Mouse (Mus musculus) right cerebral cortex, postnatal 14 days (tissue): ENCODE measurements around the gene Rbm44.

Experiments used
- DNase-seq: peaks from one replicate; pipeline ENCODE4 v3.0.0; 2022

The Rbm44 gene

GRCm38 (mm10) chr1:91144813-91145212, at the start of gene Rbm44:
Gene Rbm44, plus strand, starts transcription at chr1:91145089.
- DNase-seq: no peak

- no peak for DNase-seq
Measured at GRCm38 (mm10) chr1:91095258-91095657, 49.6 kb upstream of the Rbm44 start.

- DNase-seq: no peak
Measured at GRCm38 (mm10) chr1:91095853-91096252, 49.0 kb upstream of the Rbm44 start.

GRCm38 (mm10) chr1:91096490-91096889, 48.4 kb upstream of the Rbm44 start:
- DNase-seq: no peak

GRCm38 (mm10) chr1:91097283-91097834, 47.5 kb upstream of the Rbm44 start:
- DNase-seq: no peak

- peak; percentile 66 for DNase-seq
Measured at GRCm38 (mm10) chr1:91098887-91099286, 46.0 kb upstream of the Rbm44 start.

- no peak for DNase-seq
Measured at GRCm38 (mm10) chr1:91101709-91102440, 43.0 kb upstream of the Rbm44 start.

GRCm38 (mm10) chr1:91103366-91103983, 41.4 kb upstream of the Rbm44 start:
- no peak for DNase-seq

GRCm38 (mm10) chr1:91107548-91107947, 37.3 kb upstream of the Rbm44 start:
- no peak for DNase-seq

GRCm38 (mm10) chr1:91109302-91109701, 35.6 kb upstream of the Rbm44 start:
- DNase-seq: no peak

- no peak for DNase-seq
Measured at GRCm38 (mm10) chr1:91112171-91112570, 32.7 kb upstream of the Rbm44 start.

- no peak for DNase-seq
Measured at GRCm38 (mm10) chr1:91112606-91113005, 32.3 kb upstream of the Rbm44 start.

- no peak for DNase-seq
Measured at GRCm38 (mm10) chr1:91122121-91122520, 22.8 kb upstream of the Rbm44 start.

GRCm38 (mm10) chr1:91123004-91123403, 21.9 kb upstream of the Rbm44 start:
- DNase-seq: no peak

GRCm38 (mm10) chr1:91123466-91123865, 21.4 kb upstream of the Rbm44 start:
- DNase-seq: no peak

GRCm38 (mm10) chr1:91128849-91129248, 16.0 kb upstream of the Rbm44 start:
- DNase-seq: no peak

GRCm38 (mm10) chr1:91137036-91137435, 7.9 kb upstream of the Rbm44 start:
- no peak for DNase-seq

- DNase-seq: no peak
Measured at GRCm38 (mm10) chr1:91151509-91151908, 6.6 kb downstream of the Rbm44 start.

- no peak for DNase-seq
Measured at GRCm38 (mm10) chr1:91166798-91167197, 21.9 kb downstream of the Rbm44 start.

GRCm38 (mm10) chr1:91169157-91169556, 24.3 kb downstream of the Rbm44 start:
- DNase-seq: no peak

- no peak for DNase-seq
Measured at GRCm38 (mm10) chr1:91174796-91175195, 29.9 kb downstream of the Rbm44 start.

GRCm38 (mm10) chr1:91176026-91176425, 31.1 kb downstream of the Rbm44 start:
- DNase-seq: no peak

GRCm38 (mm10) chr1:91176871-91177270, 32.0 kb downstream of the Rbm44 start:
- DNase-seq: no peak

GRCm38 (mm10) chr1:91179086-91179485, 34.2 kb downstream of the Rbm44 start:
- DNase-seq: peak; percentile 79
